11 mouse cellular contexts compared by ENCODE assay signal in the genomic region with DNA sequence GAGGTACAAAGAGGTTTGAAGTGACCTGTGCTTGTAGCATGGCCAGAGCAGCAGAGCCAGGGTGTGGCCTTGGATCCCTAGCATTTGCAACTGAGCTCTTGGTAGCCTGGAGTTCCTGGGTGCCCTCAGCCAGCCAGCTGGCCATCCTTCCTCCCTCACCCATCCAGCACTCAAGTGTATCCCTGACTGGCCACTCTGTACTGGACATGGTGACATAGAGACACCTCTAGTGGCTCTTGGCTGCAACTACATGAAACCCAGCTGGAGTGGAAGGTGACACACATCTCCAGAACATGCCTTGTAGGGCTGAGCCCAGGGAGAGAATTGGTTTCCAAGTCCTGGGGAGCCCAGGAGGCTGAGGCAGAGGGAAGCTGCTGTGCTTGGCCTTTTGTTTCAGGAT.
DNase-seq lines count a peak whose midpoint lies in the region; ATAC-seq and TF ChIP-seq lines count a peak whose summit lies in the region.
"Had no signal": no experiment of that assay in that cellular context is flagged by ENCODE, and none has a peak within 500 bp of the region (broad histone marks: within the 10 kb centered on the region; RNA-seq: fewer than 3 reads in every experiment).

No protein-coding gene starts in this region.

- no peaks in the 10 kb centered on the region for H3K27me3 ChIP-seq in lung, embryonic 14.5 days (ENCODE audit: insufficient read depth, low read length)
- no peaks in the 10 kb centered on the region for H3K27me3 ChIP-seq in small intestine, adult 2 months (ENCODE audit: control insufficient read depth, insufficient read depth, low read length)

- no peak overlapping the region for H3K4me2 ChIP-seq in lung, embryonic 14.5 days

- no peaks in the 10 kb centered on the region for H3K36me3 ChIP-seq in lung, embryonic 14.5 days (ENCODE audit: insufficient read depth)
- H3K36me3 ChIP-seq in small intestine, adult 2 months (ENCODE audit: control insufficient read depth, insufficient read depth, low read length): no peaks in the 10 kb centered on the region

- TF ChIP-seq CTCF in lung, embryonic 14.5 days (IDR thresholded peaks at IDR 0.05; ENCODE audit: low read depth): peak; percentile 43
- TF ChIP-seq CTCF in small intestine, adult 2 months (IDR thresholded peaks at IDR 0.05; ENCODE audit: extremely low read depth, insufficient read length, insufficient replicate concordance, low read depth, low read length): 0 out of 2 replicates have a peak, but pooled peaks have one; percentile 26

- TF ChIP-seq POLR2A in small intestine, adult 2 months (IDR thresholded peaks at IDR 0.05; ENCODE audit: low read depth, low read length): no peak

- peak; percentile 7 for DNase-seq in heart, postnatal 4 days
- no peak for DNase-seq in heart, postnatal 14 days
- DNase-seq in lung, embryonic 14.5 days: peak; percentile 7
- no peak for DNase-seq in lung, postnatal 25 days (ENCODE audit: low spot score)
- DNase-seq in cerebellum, adult 8-10 months: peak; percentile 57
- DNase-seq in ovary, postnatal 36 days (ENCODE audit: low spot score): no peak
- DNase-seq: right cerebral cortex, postnatal 14 days; thymus, adult 2 months had no signal

- no peak overlapping the region for H3K27ac ChIP-seq in lung, embryonic 14.5 days (ENCODE audit: low read depth)
- no peak overlapping the region for H3K27ac ChIP-seq in small intestine, adult 2 months (ENCODE audit: insufficient read depth, low read depth, low read length)

- no peak for ATAC-seq in lung, embryonic 14.5 days (ENCODE audit: insufficient read depth)

- H3K4me1 ChIP-seq in lung, embryonic 14.5 days (ENCODE audit: insufficient read depth): no peaks in the 10 kb centered on the region
- no peaks in the 10 kb centered on the region for H3K4me1 ChIP-seq in small intestine, adult 2 months (ENCODE audit: control insufficient read depth, insufficient read depth, insufficient read length, low read length)

- intact Hi-C loops in heart, postnatal 14 days (cut with DNase I): loop anchor here (5.0 kb wide), 1 partner anchor 146 kb away; no protein-coding TSS in a partner anchor

- H3K9me3 ChIP-seq in lung, embryonic 14.5 days (ENCODE audit: low read depth, low read length): no peaks in the 10 kb centered on the region

- H3K9ac ChIP-seq in lung, embryonic 14.5 days: no peak overlapping the region

- H3K4me3 ChIP-seq in lung, embryonic 14.5 days (ENCODE audit: low read depth, low read length): no peak overlapping the region
- H3K4me3 ChIP-seq in small intestine, adult 2 months (ENCODE audit: low read depth, low read length): no peak overlapping the region
- H3K4me3 ChIP-seq: erythroblast, embryonic 14.5 days; myocyte had no signal

Comparison
In these comparisons a context has a peak if more than half of its experiments do, and no peak if none do; other contexts are left out.
1. DNase-seq: peak in heart, postnatal 4 days (single experiment), lung, embryonic 14.5 days (single experiment) and cerebellum, adult 8-10 months (single experiment); none in heart, postnatal 14 days (0 of 2), lung, postnatal 25 days (single experiment) and ovary, postnatal 36 days (single experiment).